Mouse (Mus musculus): ENCODE data around the gene Il15.

Il15 gene

GRCm38 (mm10) chr8:82402686-82403330 is at the start of gene Il15:
TSS of gene Il15 (minus strand) at chr8:82403222.
- DNase-seq (ENCODE audit: low read depth, low spot score): no peak

GRCm38 (mm10) chr8:82444897-82445296 is 41.9 kb upstream of the Il15 start:
- DNase-seq (ENCODE audit: low read depth, low spot score): no peak

- no peak for DNase-seq (ENCODE audit: low read depth, low spot score)
Observed at GRCm38 (mm10) chr8:82416587-82417340, 13.7 kb upstream of the Il15 start.

- DNase-seq (ENCODE audit: low read depth, low spot score): no peak
Observed at GRCm38 (mm10) chr8:82415485-82415884, 12.5 kb upstream of the Il15 start.

- DNase-seq (ENCODE audit: low read depth, low spot score): no peak
Observed at GRCm38 (mm10) chr8:82410135-82410534, 7.1 kb upstream of the Il15 start.

- no peak for DNase-seq (ENCODE audit: low read depth, low spot score)
Observed at GRCm38 (mm10) chr8:82407060-82407459, 4.0 kb upstream of the Il15 start.

- no peak for DNase-seq (ENCODE audit: low read depth, low spot score)
Observed at GRCm38 (mm10) chr8:82404068-82404467, 1.0 kb upstream of the Il15 start.

GRCm38 (mm10) chr8:82402261-82402685 is 749 bp downstream of the Il15 start:
- no peak for DNase-seq (ENCODE audit: low read depth, low spot score)

- no peak for DNase-seq (ENCODE audit: low read depth, low spot score)
Observed at GRCm38 (mm10) chr8:82401490-82401889, 1.5 kb downstream of the Il15 start.

GRCm38 (mm10) chr8:82401059-82401458 is 2.0 kb downstream of the Il15 start:
- DNase-seq (ENCODE audit: low read depth, low spot score): no peak

GRCm38 (mm10) chr8:82400376-82400775 is 2.6 kb downstream of the Il15 start:
- no peak for DNase-seq (ENCODE audit: low read depth, low spot score)

- no peak for DNase-seq (ENCODE audit: low read depth, low spot score)
Observed at GRCm38 (mm10) chr8:82398546-82398945, 4.5 kb downstream of the Il15 start.

- no peak for DNase-seq (ENCODE audit: low read depth, low spot score)
Observed at GRCm38 (mm10) chr8:82391258-82391657, 11.8 kb downstream of the Il15 start.

GRCm38 (mm10) chr8:82388356-82388902 is 14.6 kb downstream of the Il15 start:
- no peak for DNase-seq (ENCODE audit: low read depth, low spot score)

- DNase-seq (ENCODE audit: low read depth, low spot score): no peak
Observed at GRCm38 (mm10) chr8:82387614-82388013, 15.4 kb downstream of the Il15 start.

GRCm38 (mm10) chr8:82385867-82386266 is 17.2 kb downstream of the Il15 start:
- no peak for DNase-seq (ENCODE audit: low read depth, low spot score)

GRCm38 (mm10) chr8:82384458-82385234 is 18.4 kb downstream of the Il15 start:
- no peak for DNase-seq (ENCODE audit: low read depth, low spot score)

GRCm38 (mm10) chr8:82383346-82383745 is 19.7 kb downstream of the Il15 start:
- DNase-seq (ENCODE audit: low read depth, low spot score): no peak

- no peak for DNase-seq (ENCODE audit: low read depth, low spot score)
Observed at GRCm38 (mm10) chr8:82382316-82382715, 20.7 kb downstream of the Il15 start.

GRCm38 (mm10) chr8:82374470-82374869 is 28.6 kb downstream of the Il15 start:
- no peak for DNase-seq (ENCODE audit: low read depth, low spot score)

GRCm38 (mm10) chr8:82372846-82373245 is 30.2 kb downstream of the Il15 start:
- DNase-seq (ENCODE audit: low read depth, low spot score): no peak

- DNase-seq (ENCODE audit: low read depth, low spot score): no peak
Observed at GRCm38 (mm10) chr8:82370657-82371056, 32.4 kb downstream of the Il15 start.

Data from telencephalon, adult 2 months (tissue).